Comparison of ENCODE assay signal across 24 mouse cellular contexts in the genomic region with DNA sequence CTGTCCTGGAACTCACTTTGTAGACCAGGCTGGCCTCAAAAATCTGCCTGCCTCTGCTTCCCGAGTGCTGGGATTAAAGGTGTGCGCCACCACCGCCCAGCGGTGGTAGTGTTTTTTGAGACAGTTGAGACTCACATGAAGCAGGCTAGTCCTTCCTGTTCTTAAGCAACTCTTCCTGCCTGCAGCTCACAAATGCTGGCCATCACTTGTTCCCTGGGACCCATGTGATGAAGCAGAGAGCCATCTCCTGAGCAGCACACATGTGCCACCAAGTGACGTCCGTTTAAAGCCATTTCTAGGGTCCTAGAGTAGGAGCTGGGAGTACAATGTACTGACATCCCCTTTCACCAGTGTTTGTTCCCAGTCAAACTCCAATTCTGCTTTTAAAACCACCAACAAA. TPM values are rescaled to one million over a fixed set of nuclear protein-coding genes. Genes with fewer than 3 reads are reported as not detected.
DNase-seq lines count a peak whose midpoint lies in the region; ATAC-seq and TF ChIP-seq lines count a peak whose summit lies in the region.
"Had no signal": no experiment of that assay in that cellular context is flagged by ENCODE, and none has a peak within 500 bp of the region (broad histone marks: within the 10 kb centered on the region; RNA-seq: fewer than 3 reads in every experiment).

No protein-coding gene starts in this region.

- no peak overlapping the region for H3K4me2 ChIP-seq in liver, embryonic 14.5 days (ENCODE audit: low read depth)
- H3K4me2 ChIP-seq: embryonic facial prominence, embryonic 13.5 days; forebrain, embryonic 12.5 days; forebrain, embryonic 15.5 days; heart, embryonic 11.5 days; hindbrain, embryonic 12.5 days; hindbrain, embryonic 15.5 days had no signal

- TF ChIP-seq EP300 in liver, embryonic 14.5 days (IDR thresholded peaks at IDR 0.05; ENCODE audit: low read depth) = no peak
- TF ChIP-seq EP300 in heart, adult 2 months (IDR thresholded peaks at IDR 0.05; ENCODE audit: insufficient read depth, low read depth, low read length) = no peak

- peaks cover 0 to 3% of the 10 kb centered on the region in 2 experiments; a peak in 1 of 4 replicates for H3K4me1 ChIP-seq in liver, embryonic 14.5 days (replicated peaks; ENCODE audit: control insufficient read depth in 2 of 2, insufficient read depth in 2 of 2, low read length in 1 of 2)
- peaks cover 6% of the 10 kb centered on the region for H3K4me1 ChIP-seq in heart, adult 2 months (ENCODE audit: control insufficient read depth, insufficient read depth, low read length)
- H3K4me1 ChIP-seq: embryonic facial prominence, embryonic 10.5 days had no signal

- no peaks in the 10 kb centered on the region for H3K9me3 ChIP-seq in liver, embryonic 14.5 days (ENCODE audit: control insufficient read depth, low read length)
- H3K9me3 ChIP-seq: embryonic facial prominence, embryonic 10.5 days; embryonic facial prominence, embryonic 13.5 days; forebrain, embryonic 12.5 days; forebrain, embryonic 15.5 days; hindbrain, embryonic 12.5 days; hindbrain, embryonic 15.5 days had no signal

- H3K4me3 ChIP-seq in liver, embryonic 14.5 days (ENCODE audit: insufficient read depth in 1 of 2, low read depth in 2 of 2, low read length in 2 of 2) = no peak overlapping the region
- H3K4me3 ChIP-seq in heart, adult 2 months = no peak overlapping the region
- H3K4me3 ChIP-seq: embryonic facial prominence, embryonic 10.5 days; embryonic facial prominence, embryonic 13.5 days; erythroblast, embryonic 14.5 days; forebrain, embryonic 12.5 days; forebrain, embryonic 15.5 days; hindbrain, embryonic 12.5 days; hindbrain, embryonic 15.5 days had no signal

- H3K27me3 ChIP-seq in liver, embryonic 14.5 days (ENCODE audit: control insufficient read depth, insufficient read depth, low read length) = no peaks in the 10 kb centered on the region
- no peaks in the 10 kb centered on the region for H3K27me3 ChIP-seq in heart, adult 2 months (ENCODE audit: control insufficient read depth, insufficient read depth, low read length)
- H3K27me3 ChIP-seq: embryonic facial prominence, embryonic 13.5 days; forebrain, embryonic 12.5 days; forebrain, embryonic 15.5 days; hindbrain, embryonic 12.5 days; hindbrain, embryonic 15.5 days had no signal

- intact Hi-C loops in heart, adult 2 months (cut with DNase I) = no loop called here

- 0 out of 2 replicates have a peak, but pooled peaks have one; percentile 6 for TF ChIP-seq CTCF in liver, embryonic 14.5 days (IDR thresholded peaks at IDR 0.05; ENCODE audit: low read depth)
- no peak for TF ChIP-seq CTCF in heart, adult 2 months (IDR thresholded peaks at IDR 0.05)

- peaks cover 9% of the 10 kb centered on the region for H3K79me2 ChIP-seq in heart, adult 2 months (replicated peaks; ENCODE audit: control insufficient read depth, insufficient read depth, low read length)

- no peak for ATAC-seq in liver, embryonic 14.5 days (ENCODE audit: insufficient read depth)
- peak; percentile 32 for ATAC-seq in granulocyte monocyte progenitor cell, adult 5-6 weeks (replicated peaks; ENCODE audit: poor library complexity, severe bottlenecking)
- ATAC-seq: CD4-positive, CD25-positive, alpha-beta regulatory T cell, adult 4 months; forebrain, embryonic 15.5 days had no signal

- H3K27ac ChIP-seq in liver, embryonic 14.5 days = no peak overlapping the region
- H3K27ac ChIP-seq in heart, adult 2 months = no peak overlapping the region
- H3K27ac ChIP-seq: embryonic facial prominence, embryonic 10.5 days; embryonic facial prominence, embryonic 13.5 days; forebrain, embryonic 12.5 days; forebrain, embryonic 15.5 days; hindbrain, embryonic 12.5 days; hindbrain, embryonic 15.5 days had no signal

- 87% methylated on average over 6 of the region's 6 CpGs for WGBS in liver, embryonic 14.5 days (ENCODE audit: insufficient replicate concordance)
- 83% methylated on average over 6 of the region's 6 CpGs for WGBS in heart, adult 2 months

- H3K9ac ChIP-seq in liver, embryonic 14.5 days (replicated peaks) = no peak overlapping the region
- no peak overlapping the region for H3K9ac ChIP-seq in heart, adult 2 months (ENCODE audit: low read depth, low read length)
- H3K9ac ChIP-seq: embryonic facial prominence, embryonic 13.5 days; forebrain, embryonic 12.5 days; forebrain, embryonic 15.5 days; hindbrain, embryonic 12.5 days; hindbrain, embryonic 15.5 days had no signal

- H3K36me3 ChIP-seq in liver, embryonic 14.5 days (replicated peaks; ENCODE audit: control insufficient read depth, insufficient read depth, low read depth) = peaks cover 83% of the 10 kb centered on the region
- H3K36me3 ChIP-seq in heart, adult 2 months (ENCODE audit: control insufficient read depth, insufficient read depth, low read length) = peaks cover 46% of the 10 kb centered on the region

- no peak for TF ChIP-seq POLR2A in heart, adult 2 months (IDR thresholded peaks at IDR 0.05; ENCODE audit: insufficient read depth, low read depth, low read length)

- DNase-seq in liver, embryonic 14.5 days (ENCODE audit: low read depth in 3 of 3, low spot score in 3 of 3) = no peak
- DNase-seq in liver (no peak), ES-CJ7 (ENCODE audit: low read depth, low spot score) (peak; percentile 33)
- no peak for DNase-seq in thymus, postnatal 0 days (ENCODE audit: low spot score)
- DNase-seq in kidney, adult 11 months = no peak
- DNase-seq in heart, adult 2 months = no peak
- DNase-seq: adrenal gland, adult 2 months; adrenal gland, postnatal 14 days; cerebellum, adult 11 months; cerebellum, adult 8-10 months; cerebellum, postnatal 10 days; cerebellum, postnatal 36 days; embryo, embryonic 11 days; gastrocnemius, postnatal 25 days had no signal

RNA-seq across cellular contexts. Expression of a gene that starts 9.9 kb away (rescaled TPM):
- 529 and 1,021 TPM in 2 replicates for polyA plus RNA-seq in liver, embryonic 14.5 days (2012; rRNA removed)
- polyA plus RNA-seq in liver, embryonic 14.5 days (2014; fragmentation: Nextera tagmentation; extraction: Ambion mirVana) = 2,262 and 2,378 TPM in 2 replicates
- total RNA-seq in granulocyte monocyte progenitor cell, adult 5-6 weeks (2014; fragmentation: Nextera tagmentation) = 1,208 and 1,212 TPM in 2 replicates
- total RNA-seq in granulocyte monocyte progenitor cell, adult 5-6 weeks (2017) = 1,574 and 1,754 TPM in 2 replicates
- 2,900 and 2,949 TPM in 2 replicates for polyA plus RNA-seq in thymus, postnatal 0 days (2015; fragmentation: Nextera tagmentation; extraction: Ambion mirVana)
- 100 to 1,000 TPM; 405 to 430 TPM for total RNA-seq in heart, adult 2 months (2021)
- 258 and 363 TPM in 2 replicates for polyA plus RNA-seq in heart, adult 2 months (2012; rRNA removed)

RNA-seq across cellular contexts. Expression of a gene that starts 47.0 kb away (rescaled TPM):
- polyA plus RNA-seq in liver, embryonic 14.5 days (2012; rRNA removed) = 11.5 and 15.5 TPM in 2 replicates
- 15.8 and 18.0 TPM in 2 replicates for polyA plus RNA-seq in liver, embryonic 14.5 days (2014; fragmentation: Nextera tagmentation; extraction: Ambion mirVana)
- total RNA-seq in granulocyte monocyte progenitor cell, adult 5-6 weeks (2014; fragmentation: Nextera tagmentation) = 18.0 and 23.5 TPM in 2 replicates
- total RNA-seq in granulocyte monocyte progenitor cell, adult 5-6 weeks (2017) = 29.5 and 29.8 TPM in 2 replicates
- polyA plus RNA-seq in thymus, postnatal 0 days (2015; fragmentation: Nextera tagmentation; extraction: Ambion mirVana) = 34.4 and 38.7 TPM in 2 replicates
- total RNA-seq in heart, adult 2 months (2021) = 10 to 100 TPM; 11.7 to 12.1 TPM
- polyA plus RNA-seq in heart, adult 2 months (2012; rRNA removed) = 5.0 and 9.8 TPM in 2 replicates
